Mouse (Mus musculus): ENCODE data around the gene Capzb.

Gene Capzb

GRCm38 (mm10) chr4:139305521-139305920 is 112.8 kb downstream of the Capzb start:
- no peak for DNase-seq (ENCODE audit: low read depth, low spot score)

- DNase-seq (ENCODE audit: low read depth, low spot score) = no peak
Observed at GRCm38 (mm10) chr4:139307916-139308315, 115.2 kb downstream of the Capzb start.

- no peak for DNase-seq (ENCODE audit: low read depth, low spot score)
Observed at GRCm38 (mm10) chr4:139309651-139310050, 117.0 kb downstream of the Capzb start.

GRCm38 (mm10) chr4:139310171-139310898 is 117.6 kb downstream of the Capzb start, which contains the start of the genes Pqlc2 and Akr7a5:
Pqlc2 (minus strand) TSS chr4:139310708.
Akr7a5 (plus strand) TSS chr4:139310744.
- DNase-seq (ENCODE audit: low read depth, low spot score) = peak; percentile 91

- DNase-seq (ENCODE audit: low read depth, low spot score) = no peak
Observed at GRCm38 (mm10) chr4:139310899-139311701, 118.4 kb downstream of the Capzb start.

- no peak for DNase-seq (ENCODE audit: low read depth, low spot score)
Observed at GRCm38 (mm10) chr4:139311707-139312106, 119.0 kb downstream of the Capzb start.

GRCm38 (mm10) chr4:139312632-139313031 is 119.9 kb downstream of the Capzb start:
- DNase-seq (ENCODE audit: low read depth, low spot score) = no peak

- no peak for DNase-seq (ENCODE audit: low read depth, low spot score)
Observed at GRCm38 (mm10) chr4:139318449-139318848, 125.8 kb downstream of the Capzb start.

GRCm38 (mm10) chr4:139319740-139320139 is 127.0 kb downstream of the Capzb start:
- DNase-seq (ENCODE audit: low read depth, low spot score) = no peak

- DNase-seq (ENCODE audit: low read depth, low spot score) = peak; percentile 46
Observed at GRCm38 (mm10) chr4:139330605-139331004, 137.9 kb downstream of the Capzb start.

- no peak for DNase-seq (ENCODE audit: low read depth, low spot score)
Observed at GRCm38 (mm10) chr4:139334631-139335295, 142.1 kb downstream of the Capzb start.

GRCm38 (mm10) chr4:139335507-139335906 is 142.8 kb downstream of the Capzb start:
- DNase-seq (ENCODE audit: low read depth, low spot score) = no peak

- peak; percentile 56 for DNase-seq (ENCODE audit: low read depth, low spot score)
Observed at GRCm38 (mm10) chr4:139336822-139337483, 144.3 kb downstream of the Capzb start.

GRCm38 (mm10) chr4:139338145-139338544 is 145.4 kb downstream of the Capzb start:
- DNase-seq (ENCODE audit: low read depth, low spot score) = no peak

GRCm38 (mm10) chr4:139340835-139341234 is 148.1 kb downstream of the Capzb start:
- no peak for DNase-seq (ENCODE audit: low read depth, low spot score)

Measured in retina, postnatal 7 days (tissue).